Mouse (Mus musculus) naive thymus-derived CD4-positive, alpha-beta T cell, adult 2 months (primary cell): ENCODE measurements around the gene Slc1a2.

Experiments used
- DNase-seq: peaks from one replicate; pipeline ENCODE4 v3.0.0-alpha.2; 2011; ENCODE audit warnings: low read depth

Slc1a2 gene

GRCm38 (mm10) chr2:102714320-102714719 lies 55.9 kb downstream of the Slc1a2 start:
- DNase-seq: no peak

DNA sequence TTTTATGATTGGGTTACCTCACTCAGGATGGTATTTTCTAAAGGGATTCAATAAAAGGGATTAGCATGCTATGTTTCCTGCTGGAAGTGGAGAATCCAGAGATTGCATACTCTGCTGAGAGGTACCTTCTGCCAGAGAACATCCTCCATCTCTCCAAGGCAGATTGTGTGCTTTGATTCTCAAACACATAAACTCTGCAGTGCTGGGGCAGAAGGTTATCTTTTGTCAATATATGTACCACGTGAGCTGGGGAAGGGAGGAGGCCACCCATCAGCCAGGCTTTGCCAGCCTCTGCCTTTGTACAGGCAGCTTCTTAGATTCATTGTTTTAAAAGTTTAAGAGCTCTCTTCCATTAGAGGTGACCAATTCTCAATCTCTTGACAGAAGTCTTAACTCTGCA lies 57.3 kb downstream of the Slc1a2 start:
- DNase-seq: no peak

GRCm38 (mm10) chr2:102721859-102722258 lies 63.4 kb downstream of the Slc1a2 start:
- no peak for DNase-seq

DNA sequence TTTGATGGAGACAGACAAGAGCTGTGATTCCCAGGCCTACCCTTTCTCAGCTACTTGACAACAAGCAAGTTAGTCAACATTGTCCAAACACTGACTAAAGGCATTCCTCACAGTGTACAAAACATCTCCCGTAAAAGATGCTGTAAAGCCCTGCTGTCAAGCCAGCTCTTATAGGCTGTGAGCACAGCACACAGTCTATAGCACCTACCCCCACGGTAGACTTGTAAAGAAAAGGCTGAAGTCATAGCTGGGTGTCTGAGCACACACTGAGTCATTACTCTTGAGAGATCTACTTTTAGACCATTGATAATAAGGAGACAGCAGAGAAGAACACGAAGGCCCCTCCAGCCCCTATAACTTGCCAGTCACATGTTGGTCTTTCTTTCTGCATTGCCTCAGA lies 66.6 kb downstream of the Slc1a2 start:
- DNase-seq: no peak

- no peak for DNase-seq
Observed at GRCm38 (mm10) chr2:102730386-102730785, 71.9 kb downstream of the Slc1a2 start.

- DNase-seq: no peak
Observed at GRCm38 (mm10) chr2:102730788-102731187, 72.3 kb downstream of the Slc1a2 start.

GRCm38 (mm10) chr2:102733128-102733527 lies 74.7 kb downstream of the Slc1a2 start:
- peak; percentile 18 for DNase-seq

DNA sequence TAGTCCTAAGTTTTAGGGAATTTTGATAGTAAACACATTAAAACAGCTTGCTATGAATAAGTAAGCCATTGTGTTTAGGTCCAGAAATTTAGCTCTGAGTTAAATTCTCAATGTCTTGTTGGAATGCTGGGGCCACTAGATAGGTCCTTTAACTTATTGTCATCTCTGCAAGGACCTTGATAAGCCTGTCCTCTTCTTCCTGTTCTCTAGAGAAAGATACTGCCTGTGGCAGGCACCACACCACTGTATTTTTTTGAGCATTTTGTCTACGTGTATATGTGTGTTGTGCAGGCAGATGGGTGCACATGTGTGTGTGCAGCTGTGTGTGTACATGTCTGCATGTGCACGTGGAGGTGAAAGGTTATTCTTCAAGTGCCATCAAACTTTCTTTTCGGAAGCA lies 75.6 kb downstream of the Slc1a2 start:
- no peak for DNase-seq

DNA sequence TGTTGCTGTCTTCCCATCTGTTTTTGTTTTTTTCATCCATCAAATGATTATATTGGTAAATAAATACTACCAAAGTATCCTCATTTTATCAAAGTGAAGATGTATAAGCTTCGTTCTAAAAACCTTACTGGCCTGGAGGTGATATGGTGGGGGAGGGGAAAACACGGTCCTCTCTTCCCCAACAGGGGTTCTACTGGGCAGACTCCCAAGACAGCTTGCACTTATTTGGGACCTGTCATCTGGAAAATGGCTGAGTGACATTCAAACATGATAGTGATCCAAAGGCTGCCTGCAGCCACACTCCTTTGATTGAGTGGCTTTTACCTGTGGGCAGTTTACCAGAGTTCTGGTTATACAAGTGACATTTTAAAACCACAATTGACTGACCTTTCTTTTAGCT lies 76.6 kb downstream of the Slc1a2 start:
- DNase-seq: no peak

- no peak for DNase-seq
Observed at GRCm38 (mm10) chr2:102735811-102736210, 77.4 kb downstream of the Slc1a2 start.

DNA sequence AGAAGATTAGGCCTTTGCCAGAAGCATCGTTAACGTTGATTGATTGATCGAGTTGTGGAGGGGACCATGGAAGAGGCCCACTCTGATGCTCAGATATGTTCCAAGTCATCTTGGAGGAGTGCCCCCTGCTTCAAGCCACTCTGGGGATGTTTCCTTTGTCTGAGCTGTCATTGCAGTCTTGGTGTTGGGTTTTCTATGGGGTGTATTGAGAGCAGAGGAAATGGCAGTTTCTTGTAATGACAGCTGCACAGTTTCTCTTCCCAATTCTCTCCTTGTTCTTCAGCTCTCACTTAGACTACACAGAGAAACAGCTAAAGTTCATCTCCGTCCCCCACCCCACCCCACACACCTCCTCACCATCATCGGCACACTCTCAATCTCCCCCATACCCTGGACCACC lies 78.0 kb downstream of the Slc1a2 start:
- DNase-seq: no peak

GRCm38 (mm10) chr2:102738852-102739251 lies 80.4 kb downstream of the Slc1a2 start:
- no peak for DNase-seq

DNA sequence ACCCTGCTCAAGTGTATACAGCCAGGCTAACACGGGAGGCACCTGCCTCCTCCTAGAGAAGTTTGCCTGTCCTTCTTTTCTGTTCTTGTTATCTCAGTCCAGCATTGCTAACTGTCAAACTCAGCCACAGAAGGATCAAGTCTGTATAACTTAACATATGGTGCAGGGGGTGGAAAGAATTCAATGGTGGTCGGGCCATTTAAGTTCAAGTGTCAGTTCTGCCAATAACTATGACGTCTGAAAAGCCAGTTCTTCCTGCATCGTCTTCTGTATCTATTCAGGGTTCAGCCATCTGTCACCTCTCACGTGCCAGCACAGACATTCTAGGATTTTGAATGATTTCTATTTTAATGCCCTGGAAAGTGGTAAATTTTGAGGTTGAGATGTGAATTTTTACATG lies 84.2 kb downstream of the Slc1a2 start:
- no peak for DNase-seq

- DNase-seq: peak; percentile 79
Observed at GRCm38 (mm10) chr2:102743918-102744696, 85.6 kb downstream of the Slc1a2 start.

DNA sequence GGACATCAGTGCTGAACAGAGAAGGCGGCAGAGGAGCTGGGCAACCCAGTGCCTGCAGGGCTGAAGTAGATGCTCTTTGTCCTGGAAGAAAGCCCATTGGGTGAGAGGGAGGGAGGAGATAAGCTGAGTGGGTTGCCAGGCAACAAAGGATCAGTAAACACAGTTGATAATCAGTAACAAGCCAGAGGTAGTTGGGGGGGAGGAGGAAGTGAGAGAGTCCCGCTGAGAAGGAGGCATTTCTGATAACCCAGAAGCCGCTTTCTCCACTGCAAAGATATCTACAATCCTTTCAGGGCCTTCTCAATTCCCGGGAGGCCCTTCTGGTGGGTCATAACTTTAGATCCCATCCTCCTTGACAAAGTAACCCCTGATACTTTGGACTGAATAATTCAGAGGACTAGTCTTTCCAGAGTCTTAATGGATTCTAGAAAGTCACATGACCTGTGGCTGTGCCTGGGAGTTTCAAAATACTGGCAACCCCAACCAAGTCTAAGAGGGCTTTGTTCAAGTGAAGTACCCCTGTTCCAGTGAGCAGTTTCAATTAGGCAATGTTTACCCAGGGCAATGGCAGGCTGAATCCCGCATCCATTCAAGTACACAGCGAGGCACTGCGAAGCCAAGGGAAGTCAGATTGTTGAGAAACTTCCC lies 86.9 kb downstream of the Slc1a2 start:
- DNase-seq: peak; percentile 12

GRCm38 (mm10) chr2:102747758-102748157 lies 89.3 kb downstream of the Slc1a2 start:
- DNase-seq: peak; percentile 18

GRCm38 (mm10) chr2:102749926-102750325 lies 91.5 kb downstream of the Slc1a2 start:
- DNase-seq: no peak

DNA sequence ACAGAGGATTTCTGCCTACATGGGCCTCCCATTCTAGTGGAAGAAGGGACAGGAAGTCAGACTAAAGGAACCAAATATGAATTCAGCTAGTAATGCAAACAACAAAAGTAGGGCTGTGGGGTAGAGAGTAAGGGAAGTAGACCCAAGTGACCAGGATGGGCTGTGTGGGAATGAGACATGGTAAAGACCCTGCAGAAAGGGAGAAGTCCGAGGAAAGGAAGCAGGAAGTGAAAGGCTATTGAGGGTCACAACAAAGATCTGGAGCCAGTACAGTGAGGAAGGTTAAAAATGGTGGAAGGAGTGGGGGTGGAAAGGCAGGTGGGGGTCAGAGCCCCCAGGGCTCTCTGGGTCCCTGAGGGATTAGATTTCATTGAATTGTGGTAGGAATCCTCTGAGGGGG lies 93.4 kb downstream of the Slc1a2 start:
- no peak for DNase-seq

DNA sequence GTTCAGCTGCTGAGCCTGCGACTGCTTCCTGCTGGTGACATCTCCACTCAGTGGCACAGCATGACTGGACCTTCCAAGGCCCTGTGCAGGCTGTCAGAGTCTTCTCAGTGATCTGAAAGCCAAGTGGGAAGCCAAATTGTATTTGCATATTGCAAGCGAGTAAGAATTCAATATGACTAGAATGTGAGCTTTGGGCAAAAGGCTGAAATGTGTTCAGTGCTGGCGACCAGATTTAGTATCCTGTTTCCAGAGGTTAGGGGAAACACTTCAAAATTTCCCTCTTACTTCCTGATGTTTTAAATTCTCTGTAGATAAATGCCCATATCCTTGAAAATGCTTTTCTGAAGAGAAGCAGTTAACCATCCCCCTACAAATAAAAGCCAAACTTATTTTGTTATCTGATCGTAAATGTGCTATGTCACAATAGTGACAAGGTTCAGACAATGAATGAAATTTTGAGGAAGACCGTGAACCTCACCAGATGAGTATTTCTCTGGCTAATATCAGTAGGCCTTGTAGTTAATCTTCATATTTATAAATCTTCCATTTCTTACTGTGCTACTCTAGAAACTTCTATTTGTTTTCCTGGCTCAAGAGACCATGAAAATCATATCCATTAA lies 98.9 kb downstream of the Slc1a2 start:
- DNase-seq: no peak

DNA sequence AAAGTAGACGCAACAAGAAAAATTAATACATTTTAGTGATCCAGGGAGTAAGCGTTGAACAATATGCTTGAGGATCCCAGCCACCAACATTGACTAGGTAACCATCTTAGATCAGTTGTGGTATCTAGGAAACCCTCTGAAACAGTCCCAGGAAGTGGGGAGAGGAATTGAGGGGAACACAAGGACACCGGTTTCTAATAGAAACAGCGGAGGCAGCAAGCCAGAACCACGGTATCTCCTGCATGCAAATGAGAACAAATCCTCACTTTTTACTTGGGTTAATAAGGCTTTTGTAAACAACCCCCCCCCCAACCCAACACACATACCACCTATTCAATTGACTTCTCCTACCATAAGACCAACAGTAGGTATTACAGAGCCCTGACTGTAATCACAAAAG lies 101.0 kb downstream of the Slc1a2 start:
- no peak for DNase-seq

DNA sequence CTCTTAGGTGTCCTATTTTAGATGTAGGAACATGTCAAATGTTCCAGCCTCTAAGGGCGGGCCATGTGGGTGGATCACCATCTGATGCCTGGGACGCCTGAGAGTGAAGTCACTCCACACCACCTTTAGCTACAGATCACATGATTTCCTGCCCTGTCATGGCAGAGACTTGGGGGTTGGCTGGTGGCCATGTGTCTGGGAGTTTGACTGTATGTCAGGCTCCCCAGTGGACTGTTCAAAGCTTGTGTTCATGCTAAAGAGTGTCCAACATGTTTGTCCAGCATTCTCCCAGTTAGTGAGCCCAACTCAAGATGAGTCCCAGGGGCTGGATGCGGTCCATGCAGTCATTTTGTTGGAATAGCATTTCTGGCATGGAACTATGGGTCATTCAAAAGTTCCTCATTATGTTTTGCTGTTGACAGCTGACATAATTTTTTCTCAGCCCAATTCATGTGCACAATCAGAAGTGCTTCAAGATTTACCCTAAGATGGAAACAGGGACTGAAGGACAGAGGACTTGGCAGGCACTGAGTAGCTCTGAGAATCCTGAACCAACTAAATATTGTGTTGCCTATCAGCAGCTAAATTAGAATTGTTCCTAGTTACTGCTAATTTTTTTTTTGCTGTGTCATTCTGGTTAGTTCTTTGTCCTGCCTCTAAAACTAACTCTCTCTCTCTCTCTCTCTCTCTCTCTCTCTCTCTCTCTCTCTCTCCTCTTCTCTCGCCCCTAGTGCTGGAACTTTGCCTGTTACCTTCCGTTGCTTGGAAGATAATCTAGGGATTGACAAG lies 102.0 kb downstream of the Slc1a2 start:
- DNase-seq: no peak

- no peak for DNase-seq
Observed at GRCm38 (mm10) chr2:102763176-102763575, 104.7 kb downstream of the Slc1a2 start.
